Mouse (Mus musculus): ENCODE results near the gene Brsk2. TPM values are rescaled to one million over a fixed set of nuclear protein-coding genes. Genes with fewer than 3 reads are reported as not detected.
A peak's percentile ranks its signal among the peaks of the same experiment; 100 is the strongest.

Brsk2 gene
- total RNA-seq, 2 experiments from 2014 or later = not detected

- no peak for ATAC-seq (ENCODE audit: poor library complexity, severe bottlenecking)
These were observed 75.6 kb downstream of the Brsk2 start for GRCm38 (mm10) chr7:142025196-142025595.

- ATAC-seq (ENCODE audit: poor library complexity, severe bottlenecking) = no peak
These were observed 76.4 kb downstream of the Brsk2 start for GRCm38 (mm10) chr7:142025926-142026325.

GRCm38 (mm10) chr7:142030073-142030472, 80.5 kb downstream of the Brsk2 start:
- no peak for ATAC-seq (ENCODE audit: poor library complexity, severe bottlenecking)

GRCm38 (mm10) chr7:142034198-142034597, 84.6 kb downstream of the Brsk2 start:
- ATAC-seq (ENCODE audit: poor library complexity, severe bottlenecking) = no peak

- no peak for ATAC-seq (ENCODE audit: poor library complexity, severe bottlenecking)
These were observed 85.7 kb downstream of the Brsk2 start for GRCm38 (mm10) chr7:142035048-142035811.

- peak; percentile 71 for ATAC-seq (ENCODE audit: poor library complexity, severe bottlenecking)
These were observed 88.1 kb downstream of the Brsk2 start for GRCm38 (mm10) chr7:142037553-142038170.

- ATAC-seq (ENCODE audit: poor library complexity, severe bottlenecking) = peak; percentile 86
These were observed 91.2 kb downstream of the Brsk2 start for GRCm38 (mm10) chr7:142040756-142041155.

GRCm38 (mm10) chr7:142045344-142045743, 95.8 kb downstream of the Brsk2 start:
- ATAC-seq (ENCODE audit: poor library complexity, severe bottlenecking) = no peak

- no peak for ATAC-seq (ENCODE audit: poor library complexity, severe bottlenecking)
These were observed 96.4 kb downstream of the Brsk2 start for GRCm38 (mm10) chr7:142045932-142046331.

GRCm38 (mm10) chr7:142050536-142050935, 101.0 kb downstream of the Brsk2 start:
- no peak for ATAC-seq (ENCODE audit: poor library complexity, severe bottlenecking)

Other genes with a start within 250 kb of the Brsk2 start
- gene Muc5ac, start 160.8 kb upstream of the Brsk2 start, total RNA-seq (2015) = not detected in 2 replicates
- gene Muc5ac, start 160.8 kb upstream of the Brsk2 start, total RNA-seq (2017) = under 0.01 TPM in 1 of 2 replicates, not detected in the other
- gene Muc5b, start 110.7 kb upstream of the Brsk2 start, total RNA-seq (2015) = 0.05 TPM in 1 of 2 replicates, not detected in the other
- gene Muc5b, start 110.7 kb upstream of the Brsk2 start, total RNA-seq (2017) = not detected in 2 replicates
- 29.0 and 30.9 TPM in 2 replicates for gene Tollip, start 31.2 kb upstream of the Brsk2 start, total RNA-seq (2015)
- 30.7 and 38.7 TPM in 2 replicates for gene Tollip, start 31.2 kb upstream of the Brsk2 start, total RNA-seq (2017)
- 25.5 and 34.4 TPM in 2 replicates for gene Mob2, start 111.3 kb downstream of the Brsk2 start, total RNA-seq (2015)
- 29.7 and 31.7 TPM in 2 replicates for gene Mob2, start 111.3 kb downstream of the Brsk2 start, total RNA-seq (2017)
- gene Dusp8, start 146.1 kb downstream of the Brsk2 start, total RNA-seq (2015) = not detected in 2 replicates
- not detected in 2 replicates for gene Dusp8, start 146.1 kb downstream of the Brsk2 start, total RNA-seq (2017)
- gene Gm45618, start 171.0 kb downstream of the Brsk2 start, total RNA-seq (2015) = not detected in 2 replicates
- gene Gm45618, start 171.0 kb downstream of the Brsk2 start, total RNA-seq (2017) = not detected in 2 replicates
- gene Gm39115, start 186.3 kb downstream of the Brsk2 start, total RNA-seq (2015) = not detected in 2 replicates
- gene Gm39115, start 186.3 kb downstream of the Brsk2 start, total RNA-seq (2017) = not detected in 2 replicates
- gene Gm45337, start 194.9 kb downstream of the Brsk2 start, total RNA-seq (2015) = not detected in 2 replicates
- not detected in 2 replicates for gene Gm45337, start 194.9 kb downstream of the Brsk2 start, total RNA-seq (2017)
- not detected in 2 replicates for gene Gm29735, start 207.4 kb downstream of the Brsk2 start, total RNA-seq (2015)
- not detected in 2 replicates for gene Gm29735, start 207.4 kb downstream of the Brsk2 start, total RNA-seq (2017)
- gene Gm4553, start 216.0 kb downstream of the Brsk2 start, total RNA-seq (2015) = not detected in 2 replicates
- not detected in 2 replicates for gene Gm4553, start 216.0 kb downstream of the Brsk2 start, total RNA-seq (2017)
- gene Krtap5-2, start 226.3 kb downstream of the Brsk2 start, total RNA-seq (2015) = not detected in 2 replicates
- not detected in 2 replicates for gene Krtap5-2, start 226.3 kb downstream of the Brsk2 start, total RNA-seq (2017)
- gene Gm10153, start 240.6 kb downstream of the Brsk2 start, total RNA-seq (2015) = not detected in 2 replicates
- not detected in 2 replicates for gene Gm10153, start 240.6 kb downstream of the Brsk2 start, total RNA-seq (2017)

All from megakaryocyte, adult 5-6 weeks (primary cell).